ENCODE assay signal across 23 mouse cellular contexts in genomic region chr16:95789548-95789947, GRCm38 (mm10).
"Had no signal": no experiment of that assay in that cellular context is flagged by ENCODE, and none has a peak within 500 bp of the region (broad histone marks: within the 10 kb centered on the region; RNA-seq: fewer than 3 reads in every experiment).

No protein-coding gene starts in this region.

- H3K4me1 ChIP-seq: liver, embryonic 15.5 days; megakaryocyte, embryonic 14.5 days; midbrain, embryonic 13.5 days; midbrain, embryonic 15.5 days had no signal

- ATAC-seq: liver, postnatal 0 days; lung, postnatal 0 days; midbrain, embryonic 13.5 days; midbrain, embryonic 15.5 days had no signal

- DNase-seq: liver, postnatal 0 days; lung, adult 2 months; lung, postnatal 14 days; lung, postnatal 36 days; retina, postnatal 1 day; right cerebral cortex, adult 18-20 months; right cerebral cortex, postnatal 25 days; right cerebral cortex, postnatal 4 days; spleen, adult 18-20 months; thymus, adult 2 months; thymus, postnatal 25 days; thymus, postnatal 4 days had no signal

- H3K36me3 ChIP-seq: liver, embryonic 15.5 days; lung, embryonic 15.5 days; midbrain, embryonic 13.5 days; midbrain, embryonic 15.5 days; neural tube, embryonic 13.5 days; neural tube, embryonic 15.5 days had no signal

- H3K27ac ChIP-seq: liver, embryonic 15.5 days; lung, embryonic 15.5 days; macrophage; midbrain, embryonic 13.5 days; midbrain, embryonic 15.5 days; neural tube, embryonic 13.5 days; neural tube, embryonic 15.5 days had no signal

- H3K27me3 ChIP-seq: liver, embryonic 15.5 days; lung, embryonic 15.5 days; midbrain, embryonic 13.5 days; midbrain, embryonic 15.5 days; neural tube, embryonic 13.5 days; neural tube, embryonic 15.5 days had no signal

- H3K9me3 ChIP-seq: liver, embryonic 15.5 days; lung, embryonic 15.5 days; midbrain, embryonic 13.5 days; midbrain, embryonic 15.5 days; neural tube, embryonic 13.5 days; neural tube, embryonic 15.5 days had no signal

- H3K4me3 ChIP-seq: liver, embryonic 15.5 days; lung, embryonic 15.5 days; megakaryocyte, embryonic 14.5 days; midbrain, embryonic 13.5 days; midbrain, embryonic 15.5 days; myocyte; neural tube, embryonic 13.5 days; neural tube, embryonic 15.5 days had no signal

- H3K4me2 ChIP-seq: liver, embryonic 15.5 days; lung, embryonic 15.5 days; midbrain, embryonic 11.5 days; midbrain, embryonic 13.5 days; midbrain, embryonic 15.5 days; neural tube, embryonic 13.5 days; neural tube, embryonic 15.5 days had no signal

- H3K9ac ChIP-seq: liver, embryonic 15.5 days; liver, postnatal 0 days; lung, embryonic 15.5 days; midbrain, embryonic 13.5 days; midbrain, embryonic 15.5 days; neural tube, embryonic 13.5 days; neural tube, embryonic 15.5 days had no signal
